Mouse (Mus musculus) CH12.LX (cell line): ENCODE data around the gene Nav1.

Source experiments
- CTCF ChIP-seq, 2 experiments: IDR thresholded peaks in 1 of 2; conservative IDR thresholded peaks in 1 of 2; 2 replicates each; pipeline ENCODE4 v1.5.1; 2011 to 2012; ENCODE audit warnings: low read depth in 2 of 2, low read length in 2 of 2, improper control_type of control experiment in 1 of 2, inconsistent platforms in 1 of 2, mild to moderate bottlenecking in 1 of 2, moderate library complexity in 1 of 2
- E2F4 ChIP-seq: IDR thresholded peaks from 2 replicates; pipeline ENCODE4 v1.6.1; 2011; ENCODE audit warnings: low read depth, low read length, improper control_type of control experiment; ENCODE audit not compliant: insufficient replicate concordance
- MAFK ChIP-seq: IDR thresholded peaks from 2 replicates; pipeline ENCODE4 v1.6.1; 2011; ENCODE audit warnings: low read length, improper control_type of control experiment; ENCODE audit not compliant: insufficient replicate concordance
- MYC ChIP-seq: IDR thresholded peaks from 2 replicates; pipeline ENCODE4 v1.6.1; 2011; ENCODE audit warnings: low read depth, mild to moderate bottlenecking, improper control_type of control experiment, low read length
- POLR2AphosphoS2 ChIP-seq: IDR thresholded peaks from 2 replicates; pipeline ENCODE4 v1.6.1; 2011; ENCODE audit warnings: low read depth, low read length, improper control_type of control experiment
- TBP ChIP-seq: conservative IDR thresholded peaks from 2 replicates; pipeline ENCODE4 v1.6.1; 2011; ENCODE audit warnings: low read depth, low read length, improper control_type of control experiment
- UBTF ChIP-seq: IDR thresholded peaks from 2 replicates; pipeline ENCODE4 v1.6.1; 2012; ENCODE audit warnings: low read depth, mild to moderate bottlenecking, inconsistent platforms, low read length, improper control_type of control experiment, moderate library complexity
- USF2 ChIP-seq: conservative IDR thresholded peaks from 2 replicates; pipeline ENCODE4 v1.6.1; 2011; ENCODE audit warnings: low read depth, low read length, improper control_type of control experiment
- ZC3H11A ChIP-seq: IDR thresholded peaks from 2 replicates; pipeline ENCODE4 v1.6.1; 2012; ENCODE audit warnings: low read depth, mild to moderate bottlenecking, inconsistent platforms, low read length, improper control_type of control experiment

GRCm38 (mm10) chr1:135619130-135619529 lies 12.0 kb upstream of the Nav1 start:
- TF ChIP-seq ZC3H11A (no peak), MYC (no peak), E2F4 (no peak), UBTF (no peak), CTCF (conservative IDR thresholded peaks at IDR 0.05 in 1 of 2, IDR thresholded peaks at IDR 0.05 in 1 of 2; ENCODE audit: low read depth in 2 of 2, low read length in 2 of 2) (no peak), USF2 (no peak), POLR2AphosphoS2 (no peak), MAFK (no peak), TBP (no peak)
